Mouse (Mus musculus) bone marrow macrophage, adult 2 months (primary cell): ENCODE measurements around the gene Olfr651. TPM values are rescaled to one million over a fixed set of nuclear protein-coding genes. Genes with fewer than 3 reads are reported as not detected.
A peak's percentile ranks its signal among the peaks of the same experiment; 100 is the strongest.

Experiments
- H3K27ac ChIP-seq: 2 replicates; pipeline ENCODE4 v1.5.1; 2012; ENCODE audit warnings: low read depth, low read length; ENCODE audit not compliant: insufficient read depth
- H3K4me1 ChIP-seq: 2 replicates; pipeline ENCODE4 v1.6.1; 2012; ENCODE audit warnings: low read length; ENCODE audit not compliant: control insufficient read depth, insufficient read depth
- H3K4me3 ChIP-seq: 2 replicates; pipeline ENCODE4 v1.5.1; 2012; ENCODE audit warnings: mild to moderate bottlenecking, low read length, moderate library complexity; ENCODE audit not compliant: insufficient read depth
- CTCF ChIP-seq: IDR thresholded peaks from 2 replicates; pipeline ENCODE4 v1.5.1; 2012; ENCODE audit warnings: low read depth, mild to moderate bottlenecking, low read length, moderate library complexity
- POLR2A ChIP-seq: IDR thresholded peaks from 2 replicates; pipeline ENCODE4 v1.6.1; 2012; ENCODE audit warnings: mild to moderate bottlenecking, low read depth, low read length, borderline replicate concordance
- polyA plus RNA-seq: library from polyadenylated mRNA; stranded (reverse); fragments of >200 nt; gene quantifications from 2 replicates; pipeline ENCODE4 v1.2.4, GENCODE M21; 2012; ENCODE audit not compliant: missing spikeins, insufficient read depth, insufficient read length

Gene Olfr651
- polyA plus RNA-seq, 1 experiment, result not detected

DNA sequence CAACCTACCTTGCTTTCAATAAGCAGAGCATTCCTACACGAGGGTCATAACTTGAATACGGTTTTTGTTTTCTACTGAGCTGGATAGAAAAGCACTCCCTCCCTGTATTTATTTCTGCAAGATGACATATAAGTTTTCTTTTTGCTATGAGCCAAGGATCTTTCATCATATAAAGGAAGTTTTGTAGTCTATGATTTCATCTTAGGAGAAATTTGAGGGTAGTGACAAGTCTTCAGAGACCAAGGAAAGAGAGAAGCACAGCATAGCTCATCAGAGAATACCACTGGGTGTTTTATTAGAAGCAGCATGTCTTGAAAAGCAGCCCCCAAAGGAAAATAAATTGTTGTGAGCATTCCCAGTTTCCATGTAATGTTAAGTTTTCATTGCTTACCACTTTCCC lies 51.7 kb downstream of the Olfr651 start, which contains the start of gene Olfr655:
Olfr655 (minus strand) TSS at position 101 of the 400 bp plus-strand sequence.
- TF ChIP-seq POLR2A (no peak), CTCF (no peak)
- Histone ChIP-seq H3K4me3 (no peak within 1 kb of the TSS), H3K27ac (no peak within 1 kb of the TSS), H3K4me1 (no peaks in the 10 kb centered on the region)

DNA sequence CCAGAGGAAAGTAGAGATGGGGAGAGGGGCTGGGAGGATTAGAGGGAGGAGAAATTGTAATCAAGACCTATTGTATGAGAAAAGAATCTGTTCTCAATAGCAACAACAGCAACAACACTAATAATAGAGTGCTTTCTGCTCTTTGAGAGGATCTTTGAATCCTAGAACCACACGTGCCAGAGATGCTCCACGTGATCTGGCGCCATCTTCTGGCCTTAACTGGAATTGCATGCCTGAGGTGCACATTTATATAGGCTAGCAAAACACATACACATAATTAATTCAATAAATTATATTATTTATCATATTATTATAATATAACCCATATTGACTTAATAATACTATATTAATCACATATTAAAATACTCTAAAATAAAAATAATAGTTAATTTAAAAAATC lies 53.2 kb downstream of the Olfr651 start:
- Histone ChIP-seq H3K27ac (no peak overlapping the region), H3K4me3 (no peak overlapping the region), H3K4me1 (no peaks in the 10 kb centered on the region)
- peak; percentile 60 for TF ChIP-seq CTCF
- no peak for TF ChIP-seq POLR2A

Other genes starting within 250 kb of the Olfr651 start
- gene Trim12a, start 234.7 kb upstream of the Olfr651 start, polyA plus RNA-seq, result 70.6 and 78.1 TPM in 2 replicates
- gene Trim34b, start 220.7 kb upstream of the Olfr651 start, polyA plus RNA-seq, result 2.5 TPM in 1 of 2 replicates, not detected in the other
- 29.4 and 30.3 TPM in 2 replicates for gene Trim12c, start 196.8 kb upstream of the Olfr651 start, polyA plus RNA-seq
- 3.0 and 3.3 TPM in 2 replicates for gene Trim30b, start 180.2 kb upstream of the Olfr651 start, polyA plus RNA-seq
- 7.6 and 9.4 TPM in 2 replicates for gene Trim30c, start 149.3 kb upstream of the Olfr651 start, polyA plus RNA-seq
- gene Trim30a, start 84.9 kb upstream of the Olfr651 start, polyA plus RNA-seq, result 145 and 153 TPM in 2 replicates
- 51.7 and 57.7 TPM in 2 replicates for gene Trim30d, start 42.3 kb upstream of the Olfr651 start, polyA plus RNA-seq
- gene Olfr652, start 10.8 kb downstream of the Olfr651 start, polyA plus RNA-seq, result not detected in 2 replicates
- gene Olfr653, start 27.2 kb downstream of the Olfr651 start, polyA plus RNA-seq, result not detected in 2 replicates
- gene Olfr654, start 36.9 kb downstream of the Olfr651 start, polyA plus RNA-seq, result not detected in 2 replicates
- not detected in 2 replicates for gene Olfr655, start 51.6 kb downstream of the Olfr651 start, polyA plus RNA-seq
- not detected in 2 replicates for gene Olfr656, start 63.8 kb downstream of the Olfr651 start, polyA plus RNA-seq
- not detected in 2 replicates for gene Olfr657, start 74.7 kb downstream of the Olfr651 start, polyA plus RNA-seq
- not detected in 2 replicates for gene Olfr658, start 97.2 kb downstream of the Olfr651 start, polyA plus RNA-seq
- not detected in 2 replicates for gene Olfr659, start 116.6 kb downstream of the Olfr651 start, polyA plus RNA-seq
- not detected in 2 replicates for gene Olfr661, start 136.4 kb downstream of the Olfr651 start, polyA plus RNA-seq
- gene Usp17le, start 227.3 kb downstream of the Olfr651 start, polyA plus RNA-seq, result not detected in 2 replicates